Mouse (Mus musculus) MEL (cell line): ENCODE results near the gene Cdh24. TPM values are rescaled to one million over a fixed set of nuclear protein-coding genes. Genes with fewer than 3 reads are reported as not detected.

ENCODE experiments used
- DNase-seq: peaks from one replicate; pipeline ENCODE4 v3.0.0; 2011; ENCODE audit warnings: low read depth, low spot score
- H3K27ac ChIP-seq: 2 replicates; pipeline ENCODE4 v1.5.1; 2012; ENCODE audit warnings: low read depth, mild to moderate bottlenecking, control low read depth, low read length, moderate library complexity; ENCODE audit not compliant: control insufficient read depth
- H3K27me3 ChIP-seq, 2 experiments: fragments of 150-350 bp in 1 of 2; sonication (generic) in 1 of 2; 2 replicates each; pipeline ENCODE4 v1.6.1; 2012; ENCODE audit warnings: low read length in 2 of 2, mild to moderate bottlenecking in 2 of 2, improper control_type of control experiment in 1 of 2, moderate library complexity in 1 of 2; ENCODE audit not compliant: insufficient read depth in 2 of 2, control insufficient read depth in 1 of 2
- H3K36me3 ChIP-seq, 2 experiments: 2 replicates each; pipeline ENCODE4 v1.6.1; 2012 to 2014; ENCODE audit warnings: low read length in 2 of 2, improper control_type of control experiment in 1 of 2, inconsistent platforms in 1 of 2, mild to moderate bottlenecking in 1 of 2; ENCODE audit not compliant: insufficient read depth in 2 of 2, control insufficient read depth in 1 of 2
- H3K4me1 ChIP-seq, 2 experiments: fragments of 150-350 bp in 1 of 2; sonication (generic) in 1 of 2; 2 replicates each; pipeline ENCODE4 v1.6.1; 2012; ENCODE audit warnings: low read length in 2 of 2, improper control_type of control experiment in 1 of 2, mild to moderate bottlenecking in 1 of 2; ENCODE audit not compliant: insufficient read depth in 2 of 2, control insufficient read depth in 1 of 2
- H3K4me3 ChIP-seq, 2 experiments: fragments of 150-350 bp in 1 of 2; sonication (generic) in 1 of 2; 2 replicates each; pipeline ENCODE4 v1.5.1; 2012; ENCODE audit warnings: low read depth in 2 of 2, low read length in 2 of 2, mild to moderate bottlenecking in 2 of 2, moderate library complexity in 2 of 2, control low read depth in 1 of 2, improper control_type of control experiment in 1 of 2; ENCODE audit not compliant: control insufficient read depth in 1 of 2, insufficient read depth in 1 of 2
- H3K79me2 ChIP-seq: 2 replicates; pipeline ENCODE4 v1.6.1; 2012; ENCODE audit warnings: mild to moderate bottlenecking, low read length, moderate library complexity; ENCODE audit not compliant: control insufficient read depth, poor library complexity, insufficient read depth
- H3K9ac ChIP-seq: 2 replicates; pipeline ENCODE4 v1.6.1; 2012; ENCODE audit warnings: low read depth, mild to moderate bottlenecking, control low read depth, low read length, moderate library complexity; ENCODE audit not compliant: control insufficient read depth, poor library complexity, severe bottlenecking
- H3K9me3 ChIP-seq: fragments of 150-350 bp; sonication (generic); replicated peaks from 2 replicates; pipeline ENCODE4 v1.6.1; 2012; ENCODE audit warnings: mild to moderate bottlenecking, low read length, improper control_type of control experiment, moderate library complexity; ENCODE audit not compliant: insufficient read depth
- BHLHE40 ChIP-seq: IDR thresholded peaks from 2 replicates; pipeline ENCODE4 v1.6.1; 2012; ENCODE audit warnings: low read depth, mild to moderate bottlenecking, inconsistent platforms, low read length, improper control_type of control experiment, borderline replicate concordance
- CHD1 ChIP-seq: IDR thresholded peaks from 2 replicates; pipeline ENCODE4 v1.6.1; 2012; ENCODE audit warnings: low read depth, mild to moderate bottlenecking, inconsistent platforms, low read length, improper control_type of control experiment
- CHD2 ChIP-seq: IDR thresholded peaks from 2 replicates; pipeline ENCODE4 v1.6.1; 2011; ENCODE audit warnings: low read length, improper control_type of control experiment
- CTCF ChIP-seq, 3 experiments: IDR thresholded peaks in 2 of 3; conservative IDR thresholded peaks in 1 of 3; 2 replicates each; pipeline ENCODE4 v1.5.1; 2011 to 2012; ENCODE audit warnings: low read length in 3 of 3, low read depth in 2 of 3, mild to moderate bottlenecking in 2 of 3, improper control_type of control experiment in 1 of 3, inconsistent platforms in 1 of 3, mixed read lengths in 1 of 3, moderate library complexity in 1 of 3; ENCODE audit not compliant: control insufficient read depth in 1 of 3, insufficient read depth in 1 of 3, poor library complexity in 1 of 3, severe bottlenecking in 1 of 3
- ETS1 ChIP-seq: IDR thresholded peaks from 2 replicates; pipeline ENCODE4 v1.6.1; 2012; ENCODE audit warnings: low read depth, mild to moderate bottlenecking, inconsistent platforms, low read length, improper control_type of control experiment, moderate library complexity
- GABPA ChIP-seq: IDR thresholded peaks from 2 replicates; pipeline ENCODE4 v1.6.1; 2012; ENCODE audit warnings: low read depth, mild to moderate bottlenecking, inconsistent platforms, low read length, improper control_type of control experiment, moderate library complexity
- GATA1 ChIP-seq: IDR thresholded peaks from 2 replicates; pipeline ENCODE4 v1.6.1; 2011; ENCODE audit warnings: low read depth, low read length, improper control_type of control experiment
- HCFC1 ChIP-seq: IDR thresholded peaks from 2 replicates; pipeline ENCODE4 v1.6.1; 2012; ENCODE audit warnings: low read depth, mild to moderate bottlenecking, inconsistent platforms, low read length, improper control_type of control experiment, moderate library complexity
- JUND ChIP-seq: IDR thresholded peaks from 2 replicates; pipeline ENCODE4 v1.6.1; 2011; ENCODE audit warnings: low read depth, mild to moderate bottlenecking, improper control_type of control experiment, low read length
- MAX ChIP-seq: IDR thresholded peaks from 2 replicates; pipeline ENCODE4 v1.6.1; 2011; ENCODE audit warnings: low read length, improper control_type of control experiment
- MAZ ChIP-seq: IDR thresholded peaks from 2 replicates; pipeline ENCODE4 v1.6.1; 2012; ENCODE audit warnings: low read depth, mild to moderate bottlenecking, inconsistent platforms, low read length, improper control_type of control experiment
- MEF2A ChIP-seq: IDR thresholded peaks from 2 replicates; pipeline ENCODE4 v1.6.1; 2014; ENCODE audit warnings: low read depth, mild to moderate bottlenecking, inconsistent platforms, low read length, improper control_type of control experiment; ENCODE audit not compliant: poor library complexity, insufficient replicate concordance, severe bottlenecking; ENCODE audit errors: extremely low read depth
- MYB ChIP-seq: IDR thresholded peaks from 2 replicates; pipeline ENCODE4 v1.6.1; 2011; ENCODE audit warnings: mild to moderate bottlenecking, low read depth, low read length, improper control_type of control experiment
- NRF1 ChIP-seq: IDR thresholded peaks from 2 replicates; pipeline ENCODE4 v1.6.1; 2014; ENCODE audit warnings: low read depth, mild to moderate bottlenecking, inconsistent platforms, low read length, improper control_type of control experiment, moderate library complexity; ENCODE audit not compliant: poor library complexity, insufficient read depth, severe bottlenecking
- POLR2A ChIP-seq, 2 experiments: IDR thresholded peaks; 2 replicates each; pipeline ENCODE4 v1.6.1; 2011 to 2012; ENCODE audit warnings: low read length in 2 of 2, mild to moderate bottlenecking in 2 of 2, control low read depth in 1 of 2, improper control_type of control experiment in 1 of 2, low read depth in 1 of 2, moderate library complexity in 1 of 2; ENCODE audit not compliant: control insufficient read depth in 1 of 2, insufficient read depth in 1 of 2, poor library complexity in 1 of 2
- POLR2AphosphoS2 ChIP-seq: IDR thresholded peaks from 2 replicates; pipeline ENCODE4 v1.6.1; 2011; ENCODE audit warnings: low read length, improper control_type of control experiment
- POLR2AphosphoS5 ChIP-seq: IDR thresholded peaks from 2 replicates; pipeline ENCODE4 v1.6.1; 2012; ENCODE audit warnings: low read depth, borderline replicate concordance, mild to moderate bottlenecking, inconsistent platforms, low read length, moderate library complexity, mixed read lengths
- RAD21 ChIP-seq: IDR thresholded peaks from 2 replicates; pipeline ENCODE4 v1.6.1; 2011; ENCODE audit warnings: mild to moderate bottlenecking, low read depth, low read length, improper control_type of control experiment
- RCOR1 ChIP-seq: IDR thresholded peaks from 2 replicates; pipeline ENCODE4 v1.6.1; 2012; ENCODE audit warnings: low read depth, mild to moderate bottlenecking, inconsistent platforms, low read length, improper control_type of control experiment
- SIN3A ChIP-seq: IDR thresholded peaks from 2 replicates; pipeline ENCODE4 v1.6.1; 2012; ENCODE audit warnings: low read length, improper control_type of control experiment, inconsistent platforms
- SMC3 ChIP-seq: IDR thresholded peaks from 2 replicates; pipeline ENCODE4 v1.6.1; 2011; ENCODE audit warnings: low read depth, low read length, improper control_type of control experiment
- TBP ChIP-seq: IDR thresholded peaks from 2 replicates; pipeline ENCODE4 v1.8.0; 2011; ENCODE audit warnings: low read depth, low read length, improper control_type of control experiment
- TCF12 ChIP-seq: IDR thresholded peaks from 2 replicates; pipeline ENCODE4 v1.6.1; 2014; ENCODE audit warnings: low read depth, mild to moderate bottlenecking, inconsistent platforms, low read length, improper control_type of control experiment, moderate library complexity
- UBTF ChIP-seq: IDR thresholded peaks from 2 replicates; pipeline ENCODE4 v1.6.1; 2012; ENCODE audit warnings: low read depth, mild to moderate bottlenecking, inconsistent platforms, low read length, improper control_type of control experiment, moderate library complexity, borderline replicate concordance; ENCODE audit not compliant: insufficient read depth
- ZKSCAN1 ChIP-seq: IDR thresholded peaks from 2 replicates; pipeline ENCODE4 v1.6.1; 2012; ENCODE audit warnings: low read depth, mild to moderate bottlenecking, inconsistent platforms, low read length, improper control_type of control experiment, moderate library complexity
- ZMIZ1 ChIP-seq: IDR thresholded peaks from 2 replicates; pipeline ENCODE4 v1.6.1; 2012; ENCODE audit warnings: low read depth, mild to moderate bottlenecking, inconsistent platforms, low read length, improper control_type of control experiment, moderate library complexity
- ZNF384 ChIP-seq: IDR thresholded peaks from 2 replicates; pipeline ENCODE4 v1.6.1; 2012; ENCODE audit warnings: low read depth, mild to moderate bottlenecking, inconsistent platforms, low read length, improper control_type of control experiment
- polyA plus RNA-seq, 2 experiments: library from polyadenylated mRNA; stranded (reverse) in 1 of 2; unstranded in 1 of 2; fragments of >175 nt in 1 of 2; fragments of >200 nt in 1 of 2; gene quantifications; 2 replicates each; pipeline versions ENCODE4 v1.2.1 to v1.2.4; 2012; ENCODE audit warnings: low replicate concordance in 2 of 2, low read depth in 1 of 2; ENCODE audit not compliant: insufficient read length in 2 of 2, insufficient read depth in 1 of 2, missing spikeins in 1 of 2
- total RNA-seq: library from RNA; depleted of rRNA; stranded (reverse); fragments of 300-350 nt; gene quantifications from 2 replicates; pipeline ENCODE4 v1.2.3, GENCODE M21; 2012

The Cdh24 gene
- total and polyA plus RNA-seq, 3 experiments, result 0.89 to 5.8 TPM; not detected in 1

DNA sequence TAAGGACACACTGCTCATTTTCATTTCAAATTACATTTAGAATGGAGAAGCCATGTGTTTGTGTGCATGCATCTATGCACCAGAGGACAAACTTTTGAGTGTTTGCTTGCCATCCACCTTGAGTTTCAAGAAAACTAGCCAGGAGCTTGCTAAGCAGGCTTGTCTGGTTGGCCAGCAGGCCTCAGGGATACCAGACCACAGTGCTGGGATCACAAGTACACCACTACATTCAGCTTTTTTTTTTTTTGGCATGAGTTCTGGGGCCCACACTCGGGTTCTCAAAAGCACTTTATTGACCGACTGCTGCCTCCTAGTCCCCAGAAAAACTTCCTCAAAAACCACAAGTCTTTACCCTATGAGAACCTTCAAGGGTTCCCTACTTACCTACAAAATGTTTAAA lies 33.2 kb upstream of the Cdh24 start:
- no peaks in the 10 kb centered on the region for H3K9me3 ChIP-seq

GRCm38 (mm10) chr14:54669381-54669780 lies 28.2 kb upstream of the Cdh24 start:
- TF ChIP-seq MAX (no peak), MEF2A (no peak), ZNF384 (no peak), BHLHE40 (no peak), POLR2AphosphoS2 (no peak), ZKSCAN1 (no peak), TBP (no peak), UBTF (no peak), SMC3 (peak; percentile 50), GATA1 (no peak), GABPA (no peak), MAZ (no peak), TCF12 (no peak), POLR2A (IDR thresholded peaks at IDR 0.05; ENCODE audit: control insufficient read depth in 1 of 2, insufficient read depth in 1 of 2, low read depth in 1 of 2, low read length in 2 of 2, poor library complexity in 1 of 2) (no peak), JUND (no peak), POLR2AphosphoS5 (no peak), CTCF (IDR thresholded peaks at IDR 0.05 in 2 of 3, conservative IDR thresholded peaks at IDR 0.05 in 1 of 3; ENCODE audit: control insufficient read depth in 1 of 3, insufficient read depth in 1 of 3, low read depth in 2 of 3, low read length in 3 of 3, poor library complexity in 1 of 3, severe bottlenecking in 1 of 3) (peak; percentile 61 to 65 (median 64)), SIN3A (no peak), RCOR1 (no peak), MYB (no peak), CHD2 (no peak), HCFC1 (no peak), ZMIZ1 (no peak), RAD21 (peak; percentile 24; the same call in 1 of the 2 replicates)
- Histone ChIP-seq H3K9me3 (no peaks in the 10 kb centered on the region), H3K79me2 (no peaks in the 10 kb centered on the region), H3K27me3 (no peaks in the 10 kb centered on the region), H3K4me1 (no peaks in the 10 kb centered on the region), H3K36me3 (peaks cover 0 to 21% of the 10 kb centered on the region in 2 experiments; a peak in 2 of 4 replicates), H3K27ac (no peak overlapping the region), H3K4me3 (no peak overlapping the region), H3K9ac (no peak overlapping the region)
- DNase-seq, result peak; percentile 63

More for the DNA sequence above, 33.2 kb upstream of the Cdh24 start:
- H3K4me1 ChIP-seq, result no peaks in the 10 kb centered on the region
- no peak overlapping the region for H3K4me3 ChIP-seq
- no peak for DNase-seq
- TF ChIP-seq ZNF384 (no peak), CHD1 (no peak), BHLHE40 (no peak), MEF2A (no peak), SMC3 (no peak), CTCF (IDR thresholded peaks at IDR 0.05 in 2 of 3, conservative IDR thresholded peaks at IDR 0.05 in 1 of 3; ENCODE audit: control insufficient read depth in 1 of 3, insufficient read depth in 1 of 3, low read depth in 2 of 3, low read length in 3 of 3, poor library complexity in 1 of 3, severe bottlenecking in 1 of 3) (no peak), TCF12 (no peak), MAX (no peak), POLR2AphosphoS5 (no peak), MYB (no peak), SIN3A (no peak), ETS1 (no peak), TBP (no peak), NRF1 (no peak), JUND (no peak), UBTF (no peak), POLR2A (IDR thresholded peaks at IDR 0.05; ENCODE audit: control insufficient read depth in 1 of 2, insufficient read depth in 1 of 2, low read depth in 1 of 2, low read length in 2 of 2, poor library complexity in 1 of 2) (no peak), MAZ (no peak), RCOR1 (no peak)
- H3K27ac ChIP-seq, result no peak overlapping the region
- no peaks in the 10 kb centered on the region for H3K79me2 ChIP-seq
- peaks cover 0 to 21% of the 10 kb centered on the region in 2 experiments; a peak in 2 of 4 replicates for H3K36me3 ChIP-seq
- no peaks in the 10 kb centered on the region for H3K27me3 ChIP-seq
- no peak overlapping the region for H3K9ac ChIP-seq
